Mouse (Mus musculus): Measurements from ENCODE around the gene Lbh. TPM values are rescaled to one million over a fixed set of nuclear protein-coding genes. Genes with fewer than 3 reads are reported as not detected.

Gene Lbh
- polyA plus RNA-seq, 1 experiment from 2014 or later, result 5.3 TPM

DNA sequence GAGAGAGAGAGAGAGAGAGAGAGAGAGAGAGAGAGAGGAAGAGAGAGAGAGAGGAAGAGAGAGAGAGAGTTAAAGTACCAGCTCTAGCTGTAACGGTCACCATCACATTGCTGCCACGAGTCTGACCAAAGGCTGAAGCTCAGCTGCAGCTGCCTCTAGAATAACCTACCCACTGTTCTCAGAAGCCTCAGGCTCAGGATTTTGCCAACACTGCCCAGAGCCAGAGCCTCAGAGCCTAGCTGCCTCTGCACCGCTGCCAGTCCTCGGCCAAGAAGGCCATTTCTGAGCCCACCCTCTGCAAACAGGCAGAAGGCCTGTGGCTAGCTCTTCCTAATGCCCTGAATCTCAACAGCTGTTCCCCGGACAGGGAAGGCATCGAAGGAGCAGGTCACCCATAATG is 70.9 kb downstream of the Lbh start:
- Histone ChIP-seq H3K9ac (ENCODE audit: low read length) (no peak overlapping the region), H3K4me2 (no peak overlapping the region), H3K27ac (ENCODE audit: low read depth, low read length) (no peak overlapping the region), H3K36me3 (ENCODE audit: control insufficient read depth, insufficient read depth, low read length) (no peaks in the 10 kb centered on the region), H3K4me3 (ENCODE audit: low read depth, low read length) (no peak overlapping the region), H3K27me3 (ENCODE audit: control insufficient read depth, insufficient read depth, low read length) (no peaks in the 10 kb centered on the region), H3K4me1 (ENCODE audit: control insufficient read depth, insufficient read depth, low read length) (no peaks in the 10 kb centered on the region), H3K9me3 (ENCODE audit: control insufficient read depth, low read length) (no peaks in the 10 kb centered on the region)
- 81% methylated on average over 6 of the region's 6 CpGs for WGBS
- ATAC-seq (ENCODE audit: low FRiP score) (no peak), DNase-seq (ENCODE audit: low spot score, missing footprints) (no peak)

Other genes with a start within 250 kb of the Lbh start
- 64.5 and 68.0 TPM in 2 replicates for gene Ypel5, start 81.9 kb upstream of the Lbh start, polyA plus RNA-seq (2014; fragmentation: Nextera tagmentation; extraction: Ambion mirVana)
- 14.1 and 14.3 TPM in 2 replicates for gene Lclat1, start 189.7 kb downstream of the Lbh start, polyA plus RNA-seq (2014; fragmentation: Nextera tagmentation; extraction: Ambion mirVana)

Measured in midbrain, embryonic 11.5 days (tissue).